Mouse (Mus musculus): ENCODE measurements around the gene Tmem147.
"Not testable (repeated sequence)": the region's sequence is repeated elsewhere in the genome, so short reads cannot be mapped to it uniquely, and the experiment has no call there.

GRCm38 (mm10) chr7:30743617-30744016 is 14.3 kb upstream of the Tmem147 start, which contains the start of gene Gapdhs:
- TF ChIP-seq CTCF (conservative IDR thresholded peaks at IDR 0.05; ENCODE audit: low read length); POU5F1 (IDR thresholded peaks at IDR 0.05; ENCODE audit: borderline replicate concordance, low read length): not testable (repeated sequence)
